Mouse (Mus musculus) 3T3-L1 (cell line): ENCODE data around the gene Olfr1042.
"Not testable (repeated sequence)": the region's sequence is repeated elsewhere in the genome, so short reads cannot be mapped to it uniquely, and the experiment has no call there.

Source experiments
- DNase-seq: peaks from one replicate; pipeline ENCODE4 v3.0.0-alpha.2; 2015; ENCODE audit warnings: low read depth, low spot score

Gene Olfr1042

GRCm38 (mm10) chr2:86161738-86162137 is at the start of gene Olfr1042:
TSS of gene Olfr1042 (minus strand) at chr2:86161838.
- DNase-seq: no peak

- no peak for DNase-seq
Measured at GRCm38 (mm10) chr2:86202909-86203308, 41.3 kb upstream of the Olfr1042 start, which contains the start of gene Olfr1045. TSS of gene Olfr1045 (minus strand) at chr2:86203009.

GRCm38 (mm10) chr2:86195863-86196262 is 34.2 kb upstream of the Olfr1042 start:
- no peak for DNase-seq

- no peak for DNase-seq
Measured at GRCm38 (mm10) chr2:86185583-86185982, 23.9 kb upstream of the Olfr1042 start, which contains the start of gene Olfr52. TSS of gene Olfr52 (minus strand) at chr2:86185683.

- no peak for DNase-seq
Measured at GRCm38 (mm10) chr2:86179950-86180349, 18.3 kb upstream of the Olfr1042 start.

GRCm38 (mm10) chr2:86177720-86178119 is 16.1 kb upstream of the Olfr1042 start, which contains the start of gene Olfr1044:
TSS of gene Olfr1044 (minus strand) at chr2:86177820.
- no peak for DNase-seq

GRCm38 (mm10) chr2:86175422-86175821 is 13.8 kb upstream of the Olfr1042 start:
- not testable (repeated sequence) for DNase-seq

- no peak for DNase-seq
Measured at GRCm38 (mm10) chr2:86167422-86167821, 5.8 kb upstream of the Olfr1042 start, which contains the start of gene Olfr1043. TSS of gene Olfr1043 (minus strand) at chr2:86167522.

- DNase-seq: no peak
Measured at GRCm38 (mm10) chr2:86146632-86147031, 15.0 kb downstream of the Olfr1042 start, which contains the start of gene Olfr1040. TSS of gene Olfr1040 (minus strand) at chr2:86146732.

GRCm38 (mm10) chr2:86135828-86136227 is 25.8 kb downstream of the Olfr1042 start, which contains the start of gene Olfr1039:
TSS of gene Olfr1039 (minus strand) at chr2:86135928.
- DNase-seq: no peak
